Mouse (Mus musculus) heart, embryonic 10.5 days (tissue): Measurements from ENCODE around the gene Dirc2. TPM values are rescaled to one million over a fixed set of nuclear protein-coding genes. Genes with fewer than 3 reads are reported as not detected.

ENCODE experiments used
- DNase-seq: peaks from one replicate; pipeline ENCODE4 v3.0.0-alpha.2; 2017; ENCODE audit warnings: low spot score
- H3K27ac ChIP-seq: fragments of 300-500 bp; sonication (generic); 2 replicates; pipeline ENCODE4 v1.5.1; 2016; ENCODE audit warnings: mild to moderate bottlenecking
- H3K27me3 ChIP-seq: fragments of 300-500 bp; sonication (generic); 2 replicates; pipeline ENCODE4 v1.6.1; 2016; ENCODE audit warnings: mild to moderate bottlenecking; ENCODE audit not compliant: poor library complexity, insufficient read depth, severe bottlenecking
- H3K36me3 ChIP-seq: fragments of 300-500 bp; sonication (generic); 2 replicates; pipeline ENCODE4 v1.6.1; 2016; ENCODE audit warnings: mild to moderate bottlenecking, moderate library complexity
- H3K4me1 ChIP-seq: fragments of 300-500 bp; sonication (generic); 2 replicates; pipeline ENCODE4 v1.6.1; 2016; ENCODE audit warnings: mild to moderate bottlenecking
- H3K4me3 ChIP-seq: fragments of 300-500 bp; sonication (generic); 2 replicates; pipeline ENCODE4 v1.5.1; 2016; ENCODE audit warnings: mild to moderate bottlenecking, moderate library complexity
- H3K9me3 ChIP-seq: fragments of 300-500 bp; sonication (generic); 2 replicates; pipeline ENCODE4 v1.6.1; 2016; ENCODE audit warnings: mild to moderate bottlenecking, moderate library complexity
- WGBS: fragments of 180-500 bp; shearing (Covaris S2); methylation state at CpG from one replicate; pipeline ENCODE4 v1.1.7; 2016; 5-methylcytosine and 5-hydroxymethylcytosine counted together
- polyA plus RNA-seq: library from polyadenylated mRNA; unstranded; fragments of >200 nt; fragmentation: Nextera tagmentation; extraction: Ambion mirVana; gene quantifications from 2 replicates; pipeline ENCODE4 v1.2.1, GENCODE M21; 2016

Gene Dirc2
- polyA plus RNA-seq: 8.9 and 14.2 TPM in 2 replicates

GRCm38 (mm10) chr16:35768785-35769642 is at the start of gene Dirc2:
Gene Dirc2, minus strand, starts transcription at chr16:35769356.
- Histone ChIP-seq H3K4me3 (peak within 1 kb of the TSS; percentile 96), H3K27ac (peak within 1 kb of the TSS; percentile 95), H3K4me1 (peaks cover 31% of the 10 kb centered on the region), H3K27me3 (no peaks in the 10 kb centered on the region), H3K9me3 (no peaks in the 10 kb centered on the region), H3K36me3 (no peaks in the 10 kb centered on the region)
- DNase-seq: peak; percentile 87
- WGBS: under 1% methylated on average over 77 of the region's 78 CpGs

GRCm38 (mm10) chr16:35817255-35818089 is 48.3 kb upstream of the Dirc2 start:
- H3K4me1 ChIP-seq: no peaks in the 10 kb centered on the region
- 44% methylated on average over 13 of the region's 13 CpGs for WGBS
- peak; percentile 87 for DNase-seq
- peaks cover 38% of the 10 kb centered on the region; the same call in 1 of the 2 replicates for H3K36me3 ChIP-seq
- no peak overlapping the region for H3K27ac ChIP-seq
- H3K4me3 ChIP-seq: no peak overlapping the region
- no peaks in the 10 kb centered on the region for H3K9me3 ChIP-seq
- no peaks in the 10 kb centered on the region for H3K27me3 ChIP-seq

GRCm38 (mm10) chr16:35813119-35813518 is 44.0 kb upstream of the Dirc2 start:
- no peaks in the 10 kb centered on the region for H3K9me3 ChIP-seq
- peaks cover 21% of the 10 kb centered on the region for H3K36me3 ChIP-seq
- H3K4me1 ChIP-seq: no peaks in the 10 kb centered on the region
- no peaks in the 10 kb centered on the region for H3K27me3 ChIP-seq
- 62% methylated on average over 3 of the region's 3 CpGs for WGBS
- no peak for DNase-seq
- no peak overlapping the region for H3K4me3 ChIP-seq
- no peak overlapping the region for H3K27ac ChIP-seq

- Histone ChIP-seq H3K4me3 (no peak overlapping the region), H3K4me1 (no peaks in the 10 kb centered on the region; the same call in 1 of the 2 replicates), H3K36me3 (peaks cover 14% of the 10 kb centered on the region), H3K9me3 (no peaks in the 10 kb centered on the region), H3K27me3 (no peaks in the 10 kb centered on the region), H3K27ac (no peak overlapping the region)
- WGBS: 94% methylated on average over 2 of the region's 2 CpGs
- peak; percentile 65 for DNase-seq
Observed at GRCm38 (mm10) chr16:35808838-35809237, 39.7 kb upstream of the Dirc2 start.

GRCm38 (mm10) chr16:35807663-35807992 is 38.5 kb upstream of the Dirc2 start:
- H3K36me3 ChIP-seq: peaks cover 12% of the 10 kb centered on the region
- H3K4me3 ChIP-seq: no peak overlapping the region
- no peak overlapping the region for H3K27ac ChIP-seq
- H3K27me3 ChIP-seq: no peaks in the 10 kb centered on the region
- H3K9me3 ChIP-seq: no peaks in the 10 kb centered on the region
- peak; percentile 66 for DNase-seq
- H3K4me1 ChIP-seq: peaks cover 6% of the 10 kb centered on the region; the same call in 1 of the 2 replicates
- 86% methylated on average over 4 of the region's 4 CpGs for WGBS

- peaks cover 10% of the 10 kb centered on the region; the same call in 1 of the 2 replicates for H3K4me1 ChIP-seq
- H3K27me3 ChIP-seq: no peaks in the 10 kb centered on the region
- H3K9me3 ChIP-seq: no peaks in the 10 kb centered on the region
- WGBS: 78% methylated on average over 6 of the region's 6 CpGs
- peaks cover 15% of the 10 kb centered on the region for H3K36me3 ChIP-seq
- DNase-seq: peak; percentile 63
- H3K4me3 ChIP-seq: no peak overlapping the region
- H3K27ac ChIP-seq: no peak overlapping the region
Observed at GRCm38 (mm10) chr16:35806973-35807662, 38.0 kb upstream of the Dirc2 start.

GRCm38 (mm10) chr16:35803723-35804122 is 34.6 kb upstream of the Dirc2 start:
- peak; percentile 56 for DNase-seq
- Histone ChIP-seq H3K4me3 (no peak overlapping the region), H3K27ac (no peak overlapping the region), H3K4me1 (peaks cover 13% of the 10 kb centered on the region; the same call in 1 of the 2 replicates), H3K9me3 (no peaks in the 10 kb centered on the region), H3K27me3 (no peaks in the 10 kb centered on the region), H3K36me3 (peaks cover 30% of the 10 kb centered on the region)
- 92% methylated on average over 4 of the region's 4 CpGs for WGBS

- peaks cover 40% of the 10 kb centered on the region for H3K36me3 ChIP-seq
- DNase-seq: peak; percentile 65
- no peaks in the 10 kb centered on the region for H3K27me3 ChIP-seq
- peaks cover 13% of the 10 kb centered on the region; the same call in 1 of the 2 replicates for H3K4me1 ChIP-seq
- 74% methylated on average over 7 of the region's 7 CpGs for WGBS
- H3K9me3 ChIP-seq: no peaks in the 10 kb centered on the region
- no peak overlapping the region for H3K27ac ChIP-seq
- no peak overlapping the region for H3K4me3 ChIP-seq
Observed at GRCm38 (mm10) chr16:35802163-35802562, 33.0 kb upstream of the Dirc2 start.

GRCm38 (mm10) chr16:35791962-35792521 is 22.9 kb upstream of the Dirc2 start:
- Histone ChIP-seq H3K4me3 (no peak overlapping the region), H3K4me1 (peaks cover 16% of the 10 kb centered on the region), H3K27me3 (no peaks in the 10 kb centered on the region), H3K36me3 (peaks cover 24% of the 10 kb centered on the region; the same call in 1 of the 2 replicates), H3K9me3 (no peaks in the 10 kb centered on the region), H3K27ac (no peak overlapping the region)
- 63% methylated on average over 6 of the region's 6 CpGs for WGBS
- peak; percentile 72 for DNase-seq

GRCm38 (mm10) chr16:35788330-35788729 is 19.2 kb upstream of the Dirc2 start:
- Histone ChIP-seq H3K4me1 (peaks cover 26% of the 10 kb centered on the region), H3K27ac (peak overlapping the region; percentile 53; the same call in 1 of the 2 replicates)
- 66% methylated on average over 6 of the region's 6 CpGs for WGBS

GRCm38 (mm10) chr16:35787568-35788189 is 18.5 kb upstream of the Dirc2 start:
- 90% methylated on average over 8 of the region's 8 CpGs for WGBS
- H3K4me3 ChIP-seq: no peak overlapping the region
- peak; percentile 61 for DNase-seq
- H3K27me3 ChIP-seq: no peaks in the 10 kb centered on the region
- peaks cover 33% of the 10 kb centered on the region for H3K4me1 ChIP-seq
- H3K27ac ChIP-seq: no peak overlapping the region
- H3K9me3 ChIP-seq: no peaks in the 10 kb centered on the region
- H3K36me3 ChIP-seq: peaks cover 21% of the 10 kb centered on the region; the same call in 1 of the 2 replicates

More at GRCm38 (mm10) chr16:35788330-35788729, 19.2 kb upstream of the Dirc2 start:
- Histone ChIP-seq H3K36me3 (peaks cover 21% of the 10 kb centered on the region; the same call in 1 of the 2 replicates), H3K27me3 (no peaks in the 10 kb centered on the region), H3K4me3 (no peak overlapping the region), H3K9me3 (no peaks in the 10 kb centered on the region)
- peak; percentile 77 for DNase-seq

- Histone ChIP-seq H3K36me3 (peaks cover 21% of the 10 kb centered on the region; the same call in 1 of the 2 replicates), H3K4me1 (peaks cover 36% of the 10 kb centered on the region), H3K4me3 (no peak overlapping the region), H3K27me3 (no peaks in the 10 kb centered on the region), H3K9me3 (no peaks in the 10 kb centered on the region), H3K27ac (no peak overlapping the region)
- 92% methylated on average over 6 of the region's 6 CpGs for WGBS
- DNase-seq: peak; percentile 33
Observed at GRCm38 (mm10) chr16:35787163-35787562, 18.0 kb upstream of the Dirc2 start.
